Mouse (Mus musculus) retina, embryonic 14.5 days (tissue): ENCODE measurements around the gene Skap2.

Experiments
- DNase-seq: peaks from one replicate; pipeline ENCODE4 v3.0.0-alpha.2; 2015; ENCODE audit warnings: low spot score

Skap2 gene

GRCm38 (mm10) chr6:52005616-52005962 lies 6.8 kb downstream of the Skap2 start:
- DNase-seq: peak; percentile 50

DNA sequence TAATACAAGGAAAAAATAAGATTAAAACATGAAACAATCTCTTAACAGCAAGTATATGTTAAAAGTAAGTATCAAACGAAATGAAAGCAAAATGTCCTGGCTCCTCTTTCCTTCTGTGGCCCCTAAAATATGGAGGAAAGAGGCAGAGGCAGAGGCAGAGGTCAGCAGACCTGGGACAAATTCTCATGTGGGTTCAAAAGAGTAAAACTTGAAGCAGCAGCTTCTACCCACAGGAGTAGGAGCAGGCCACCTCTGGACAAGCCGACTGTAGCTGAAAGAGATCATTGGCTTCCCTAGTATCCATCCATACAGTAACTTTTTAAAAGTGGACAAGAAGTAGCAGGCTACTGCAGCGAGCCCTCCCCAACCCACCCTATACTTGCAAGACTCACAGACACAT lies 7.4 kb downstream of the Skap2 start:
- DNase-seq: peak; percentile 30

DNA sequence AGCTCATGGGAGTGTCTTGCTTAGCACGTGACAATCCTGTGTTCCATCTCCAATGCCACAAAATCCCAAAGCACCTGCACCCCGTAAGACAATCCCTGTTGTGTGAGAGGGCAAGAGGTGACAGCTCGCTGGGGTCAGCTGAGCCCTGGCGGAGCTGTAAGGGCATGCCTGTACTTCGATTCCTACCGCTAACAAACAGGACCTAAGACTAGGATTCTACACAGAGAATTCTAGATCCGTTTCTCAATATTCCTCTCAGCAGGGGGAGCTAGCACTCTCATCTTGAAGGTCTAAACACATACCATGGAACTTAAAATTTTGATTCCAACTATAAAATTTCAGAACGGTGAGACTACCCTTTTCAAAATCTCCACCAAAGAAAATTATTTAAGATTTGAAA lies 9.7 kb downstream of the Skap2 start:
- DNase-seq: peak; percentile 75

GRCm38 (mm10) chr6:51999157-51999478 lies 13.2 kb downstream of the Skap2 start:
- no peak for DNase-seq

DNA sequence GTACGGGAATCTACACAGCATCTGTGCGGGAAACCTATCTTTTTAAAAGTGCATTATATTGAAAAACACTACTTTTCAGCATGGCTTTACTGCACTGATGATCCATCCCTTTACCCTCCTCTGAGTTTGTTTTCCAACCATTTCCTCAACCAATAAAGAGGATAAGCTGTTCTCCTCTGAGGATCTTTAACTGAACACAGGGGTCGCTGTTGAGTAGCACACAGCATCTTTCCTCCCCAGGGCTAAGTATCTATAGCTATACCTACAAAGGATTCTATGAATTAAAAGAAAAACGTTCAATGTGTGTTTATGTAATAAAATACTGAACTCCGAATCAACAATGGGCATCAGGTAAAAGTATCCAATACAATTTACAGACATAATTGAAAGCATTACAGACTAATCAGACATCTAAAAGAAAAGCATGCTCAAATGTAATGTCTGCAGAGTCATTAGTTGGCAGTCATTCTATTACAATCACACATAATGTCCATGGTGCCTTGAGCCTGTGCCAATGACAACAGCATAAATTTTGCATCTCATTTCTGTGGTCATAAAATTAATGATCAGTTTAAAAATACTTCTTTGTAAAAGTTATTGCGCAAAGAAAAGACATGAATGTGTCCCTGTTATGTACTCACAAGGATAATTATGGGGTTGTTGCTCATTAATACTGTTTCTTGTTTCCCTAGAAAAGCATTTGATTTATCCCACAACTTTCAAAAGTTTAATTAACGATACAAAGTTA lies 13.8 kb downstream of the Skap2 start:
- DNase-seq: peak; percentile 58

GRCm38 (mm10) chr6:51987999-51988398 lies 24.4 kb downstream of the Skap2 start:
- DNase-seq: no peak

DNA sequence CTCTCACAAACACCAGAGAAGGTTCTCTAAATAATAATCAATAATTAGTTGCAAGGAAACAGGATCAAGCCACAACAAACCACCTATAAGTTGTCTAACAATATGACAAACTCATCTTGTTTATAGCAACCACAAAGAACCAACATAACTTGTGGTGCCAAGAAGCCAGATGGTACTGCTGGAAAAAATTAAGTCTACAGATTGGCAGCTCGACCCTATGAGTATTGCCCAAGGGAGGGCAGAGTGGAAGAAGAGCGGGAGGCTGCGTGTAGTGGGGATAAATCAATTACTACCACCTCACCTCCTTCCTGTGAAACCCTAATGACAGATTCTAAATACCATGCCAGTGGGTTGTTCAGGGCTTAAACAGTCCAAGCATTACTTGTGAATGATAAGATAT lies 34.7 kb downstream of the Skap2 start:
- DNase-seq: no peak

- DNase-seq: no peak
Measured at GRCm38 (mm10) chr6:51975751-51976150, 36.6 kb downstream of the Skap2 start.

DNA sequence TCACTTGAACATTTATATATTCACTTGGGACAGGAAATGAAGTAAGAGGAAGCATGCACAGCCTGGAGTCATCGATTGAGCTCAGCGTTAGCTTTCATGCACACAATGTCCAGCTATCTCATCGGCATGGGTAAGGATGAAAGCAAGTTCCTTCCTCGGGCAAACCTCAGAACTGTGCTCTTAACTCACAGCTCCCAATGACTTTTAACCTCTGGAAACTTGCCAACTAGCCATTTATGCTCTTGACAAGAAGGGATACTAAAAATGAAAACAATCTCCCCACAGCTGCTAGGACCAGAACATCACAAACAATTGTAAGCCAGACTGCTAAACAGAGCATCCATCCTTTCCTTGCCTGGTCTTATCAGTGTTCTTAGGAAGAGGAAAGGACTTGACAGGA lies 53.4 kb downstream of the Skap2 start:
- no peak for DNase-seq

GRCm38 (mm10) chr6:51956048-51956792 lies 56.1 kb downstream of the Skap2 start:
- DNase-seq: no peak

- no peak for DNase-seq
Measured at GRCm38 (mm10) chr6:51947661-51948060, 64.7 kb downstream of the Skap2 start.

DNA sequence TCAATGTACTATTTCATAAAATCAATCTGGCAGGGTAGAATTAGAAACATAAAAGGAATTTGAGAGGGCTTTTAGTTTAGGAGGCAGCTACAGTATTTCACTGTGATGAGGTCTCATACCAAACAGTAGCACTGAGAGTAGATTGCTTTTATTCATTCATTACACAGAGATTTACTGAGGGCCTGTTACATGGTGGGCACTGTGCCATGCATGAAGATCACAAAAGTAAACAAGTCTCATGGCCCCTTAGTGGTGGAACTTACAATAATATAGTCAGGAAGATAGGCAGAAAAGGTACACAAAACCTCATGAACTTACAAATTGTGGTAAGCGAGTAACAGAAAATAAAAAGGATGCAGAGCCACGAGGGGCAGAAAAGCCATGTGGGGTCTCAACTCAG lies 67.4 kb downstream of the Skap2 start:
- no peak for DNase-seq

DNA sequence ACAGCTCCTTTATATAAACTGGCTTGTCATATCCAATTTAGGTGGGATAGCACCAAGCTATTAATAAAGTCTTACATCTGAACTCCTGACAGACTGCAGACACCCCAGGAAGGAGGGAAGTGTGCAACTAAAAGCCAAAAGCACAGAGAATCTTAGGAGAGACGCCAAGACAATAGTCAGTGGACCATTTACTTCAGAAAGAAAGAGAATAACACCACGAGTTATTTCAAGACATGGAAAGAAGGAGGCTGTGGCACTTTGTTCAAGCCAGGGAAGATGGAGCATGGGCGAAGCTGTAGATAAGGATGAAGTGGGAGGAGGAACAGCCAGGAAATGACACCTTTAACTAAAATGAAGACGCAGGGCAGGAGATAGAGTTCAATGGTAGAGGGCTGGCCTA lies 78.4 kb downstream of the Skap2 start:
- DNase-seq: no peak

DNA sequence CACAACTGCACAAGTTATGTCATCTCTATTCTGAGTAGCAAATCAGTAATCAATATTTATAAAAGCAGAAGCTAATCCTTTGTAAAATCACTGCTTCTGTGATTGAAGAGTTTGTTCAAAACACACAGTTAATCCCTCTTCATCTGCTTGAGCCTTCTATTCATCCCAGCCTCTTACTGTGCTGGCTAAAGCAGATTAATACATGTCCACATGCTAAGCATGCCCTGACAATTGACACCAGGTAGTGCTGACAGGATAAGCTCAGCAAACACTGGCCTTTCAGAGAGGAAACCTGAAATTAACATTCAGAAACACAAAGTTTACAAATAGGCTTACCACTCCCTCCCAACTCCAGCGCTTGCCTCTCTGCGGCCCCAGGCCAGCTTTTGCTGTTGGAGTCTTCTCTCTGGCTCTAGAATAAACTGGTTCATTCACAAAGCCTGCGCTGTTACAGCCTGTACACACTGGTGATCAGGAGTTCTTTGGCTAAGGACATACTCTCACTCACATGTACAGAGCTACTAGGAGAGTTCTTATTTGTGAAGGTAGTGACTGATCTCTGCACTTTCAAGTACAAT lies 79.2 kb downstream of the Skap2 start:
- peak; percentile 42 for DNase-seq

DNA sequence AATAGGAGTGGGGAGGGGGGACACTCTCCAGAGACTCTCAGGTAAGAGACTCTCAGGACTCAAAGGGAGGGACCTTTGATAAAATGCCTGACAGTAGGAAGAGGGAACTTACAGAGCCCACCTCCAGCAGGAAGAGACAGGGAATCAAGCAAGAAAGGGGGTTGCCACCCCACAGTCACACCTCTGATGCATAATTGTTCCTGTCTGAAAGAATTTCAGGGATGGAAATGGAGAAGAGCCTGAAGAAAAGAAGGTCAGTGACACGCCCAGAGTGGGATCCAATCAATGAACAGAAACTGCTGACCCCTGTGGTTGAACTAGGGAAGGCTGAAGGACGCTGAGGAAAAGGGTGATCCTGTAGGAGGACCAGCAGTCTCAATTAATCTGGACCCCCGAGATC lies 85.2 kb downstream of the Skap2 start:
- DNase-seq: no peak

GRCm38 (mm10) chr6:51921831-51922230 lies 90.5 kb downstream of the Skap2 start:
- DNase-seq: no peak

DNA sequence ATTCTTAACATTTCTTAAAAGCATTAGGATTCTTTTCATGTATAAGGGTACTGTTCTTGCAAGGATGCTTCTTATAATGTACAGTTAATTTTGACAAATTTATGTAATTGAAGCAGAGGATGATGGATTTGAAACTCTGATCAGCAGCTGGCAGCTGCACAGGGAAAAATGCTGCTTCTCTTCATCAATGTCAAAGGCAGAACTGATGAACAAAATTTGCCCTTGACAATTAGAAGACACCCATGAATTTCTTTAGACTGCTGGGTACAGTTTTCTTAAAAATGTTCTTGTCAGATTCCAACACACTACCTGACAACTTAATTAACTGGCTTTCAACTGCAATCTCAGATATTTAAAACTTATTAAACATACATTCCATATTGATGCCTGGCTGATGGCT lies 103.9 kb downstream of the Skap2 start:
- no peak for DNase-seq

GRCm38 (mm10) chr6:51905659-51906058 lies 106.7 kb downstream of the Skap2 start:
- no peak for DNase-seq

DNA sequence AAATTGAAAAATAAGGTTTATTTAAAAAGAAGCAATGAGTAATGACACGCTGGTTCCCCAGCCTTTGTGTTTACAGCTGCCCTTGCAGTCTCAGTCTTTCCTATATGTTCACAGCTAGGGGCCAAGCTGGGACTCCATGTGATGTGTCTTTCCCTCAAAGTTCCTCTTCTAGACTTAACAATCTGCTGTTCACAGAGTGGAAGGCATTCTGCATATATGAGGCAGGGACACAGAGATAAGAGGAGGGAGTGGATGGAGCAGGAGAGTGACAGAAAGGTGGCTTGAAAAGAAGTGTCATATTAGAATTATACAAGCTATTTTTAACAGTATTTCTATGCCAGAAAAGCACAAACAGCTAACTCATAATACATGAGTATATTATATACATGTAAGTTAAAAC lies 110.8 kb downstream of the Skap2 start:
- DNase-seq: no peak

- no peak for DNase-seq
Measured at GRCm38 (mm10) chr6:51898318-51898994, 113.9 kb downstream of the Skap2 start.

DNA sequence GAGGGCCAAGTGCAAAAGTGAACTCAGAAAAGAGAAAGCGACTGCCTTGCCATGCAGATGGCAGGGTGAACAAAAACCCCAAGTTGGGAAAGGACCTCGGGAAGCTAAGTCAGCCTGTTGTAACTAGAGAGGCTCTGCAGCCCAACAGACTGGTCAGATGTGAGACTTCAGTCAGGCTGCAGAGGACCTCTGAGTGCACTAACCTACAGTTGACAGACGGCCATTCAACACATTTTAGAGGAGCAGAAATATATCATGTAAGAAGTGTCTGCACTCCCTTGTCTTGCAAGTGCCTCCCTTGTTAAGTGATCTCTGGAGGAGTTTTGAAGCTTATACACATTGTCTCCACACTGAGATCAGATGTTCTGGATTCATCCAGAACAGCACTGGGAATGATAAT lies 116.6 kb downstream of the Skap2 start:
- no peak for DNase-seq

DNA sequence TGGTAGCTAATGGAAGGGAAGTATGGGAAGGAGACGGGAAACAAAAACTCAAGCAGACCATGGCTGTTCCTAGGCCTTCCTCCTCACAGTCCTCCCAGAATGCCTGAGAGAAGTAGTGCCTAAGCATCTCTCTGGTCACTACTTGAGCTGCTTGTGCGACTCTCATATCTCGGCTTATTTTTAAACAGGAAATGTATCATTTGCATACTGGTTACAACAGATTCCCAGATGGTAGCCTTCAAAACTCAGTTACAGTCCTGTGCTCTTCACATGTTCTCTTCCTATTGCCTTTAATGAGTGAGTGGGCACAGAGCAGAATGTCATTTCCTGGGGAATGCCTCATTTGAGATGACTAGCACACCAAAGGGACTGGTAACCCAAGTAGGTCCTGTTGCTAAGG lies 117.6 kb downstream of the Skap2 start:
- DNase-seq: no peak

DNA sequence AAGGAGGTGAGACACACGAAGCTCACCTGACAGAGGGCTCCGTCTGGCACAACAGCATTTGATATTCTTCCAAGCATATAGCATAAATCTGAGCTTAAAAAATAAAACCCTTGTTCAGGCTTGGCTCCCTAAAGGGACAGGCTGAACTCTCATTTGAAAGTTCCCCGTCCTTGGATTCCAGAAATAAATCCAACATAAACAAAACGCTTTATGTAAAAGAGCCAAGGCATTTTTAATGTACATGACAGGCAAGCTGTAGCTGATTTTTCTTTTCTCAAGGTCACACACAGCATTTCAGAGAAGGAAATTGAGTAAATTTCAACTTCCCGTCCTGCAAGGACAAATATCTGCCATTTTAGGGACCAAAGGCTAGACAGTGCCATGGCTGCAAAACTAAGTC lies 122.0 kb downstream of the Skap2 start:
- DNase-seq: no peak
